ENCODE assay signal across 10 mouse cellular contexts in the genomic region with DNA sequence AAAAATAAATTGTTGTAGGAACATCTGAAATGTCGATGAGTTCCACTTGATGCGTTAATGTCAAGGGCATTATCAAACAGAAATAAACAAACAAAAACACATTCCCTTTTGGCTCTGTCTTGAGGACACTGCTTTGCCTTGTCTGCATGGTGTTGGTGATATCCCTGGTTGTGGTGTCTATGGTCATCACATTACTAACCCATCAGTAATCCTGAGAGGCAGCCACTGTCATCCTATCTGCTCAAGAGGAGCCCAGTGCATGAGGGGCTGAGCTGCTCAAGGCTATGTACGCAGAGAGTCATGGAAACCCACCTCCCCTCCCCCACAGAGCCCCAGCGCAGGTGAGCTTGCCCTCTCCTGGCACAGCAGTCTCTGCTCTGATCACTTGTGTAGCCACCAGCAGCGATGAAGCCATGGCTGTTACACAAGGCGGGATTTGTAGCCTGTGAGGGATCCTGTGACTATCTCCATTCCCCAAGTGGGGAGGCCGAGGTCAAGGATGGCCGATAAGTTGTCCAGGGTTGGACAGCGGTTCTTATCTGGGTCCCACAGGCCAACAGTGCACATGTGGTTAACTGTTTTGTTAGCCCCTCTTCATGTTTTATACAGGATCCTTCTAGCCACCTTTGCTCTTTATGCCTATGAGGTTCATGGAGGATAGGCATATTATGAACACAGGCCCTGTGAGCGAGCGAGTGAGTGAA. TPM values are rescaled to one million over a fixed set of nuclear protein-coding genes. Genes with fewer than 3 reads are reported as not detected.
DNase-seq lines count a peak whose midpoint lies in the region; ATAC-seq and TF ChIP-seq lines count a peak whose summit lies in the region.
"Had no signal": no experiment of that assay in that cellular context is flagged by ENCODE, and none has a peak within 500 bp of the region (broad histone marks: within the 10 kb centered on the region; RNA-seq: fewer than 3 reads in every experiment).

No protein-coding gene starts in this region.

- no peak overlapping the region for H3K4me3 ChIP-seq in gastrocnemius, adult 2 months
- H3K4me3 ChIP-seq in G1E (ENCODE audit: low read depth, low read length), result peak overlapping the region; percentile 61; the same call in 1 of the 2 replicates
- no peak overlapping the region for H3K4me3 ChIP-seq in hindbrain, embryonic 11.5 days (ENCODE audit: low read depth, low read length)
- H3K4me3 ChIP-seq in midbrain, embryonic 12.5 days, result no peak overlapping the region

- H3K4me2 ChIP-seq in hindbrain, embryonic 11.5 days (replicated peaks; ENCODE audit: low read depth, low read length), result no peak overlapping the region
- H3K4me2 ChIP-seq in midbrain, embryonic 12.5 days (replicated peaks), result no peak overlapping the region

- WGBS in hindbrain, embryonic 11.5 days, result 62% methylated on average over 11 of the region's 11 CpGs
- WGBS in midbrain, embryonic 12.5 days, result 72% methylated on average over 11 of the region's 11 CpGs

- intact Hi-C loops in gastrocnemius, adult 2 months (cut with DNase I), result no loop called here
- intact Hi-C loops in gastrocnemius, postnatal 36 days (cut with DNase I), result no loop called here

- no peak for TF ChIP-seq CTCF in gastrocnemius, adult 2 months (IDR thresholded peaks at IDR 0.05)
- TF ChIP-seq CTCF in G1E (IDR thresholded peaks at IDR 0.05; ENCODE audit: low read depth, low read length), result no peak

- DNase-seq in gastrocnemius, adult 2 months, result no peak
- DNase-seq in gastrocnemius, postnatal 25 days, result no peak
- peak; percentile 67 for DNase-seq in G1E (ENCODE audit: low spot score)
- no peak for DNase-seq in hindbrain, embryonic 11.5 days (ENCODE audit: low spot score)
- DNase-seq in gastrocnemius, postnatal 36 days, result no peak
- no peak for DNase-seq in layer of hippocampus, adult 11-12 months (ENCODE audit: low spot score)
- DNase-seq: kidney, postnatal 14 days had no signal

- H3K4me1 ChIP-seq in G1E (ENCODE audit: insufficient read depth, low read depth, low read length), result peaks cover 81% of the 10 kb centered on the region
- H3K4me1 ChIP-seq in hindbrain, embryonic 11.5 days (replicated peaks; ENCODE audit: control insufficient read depth, insufficient read depth, low read length), result peaks cover 15% of the 10 kb centered on the region
- H3K4me1 ChIP-seq in midbrain, embryonic 12.5 days, result peaks cover 31% of the 10 kb centered on the region

- no peaks in the 10 kb centered on the region for H3K27me3 ChIP-seq in G1E (ENCODE audit: insufficient read depth, low read length)
- H3K27me3 ChIP-seq in hindbrain, embryonic 11.5 days (ENCODE audit: control insufficient read depth, insufficient read depth, low read length), result no peaks in the 10 kb centered on the region
- H3K27me3 ChIP-seq in midbrain, embryonic 12.5 days, result peaks cover 23% of the 10 kb centered on the region
- H3K27me3 ChIP-seq: CH12.LX had no signal

- H3K9me3 ChIP-seq in G1E (replicated peaks), result no peaks in the 10 kb centered on the region
- no peaks in the 10 kb centered on the region for H3K9me3 ChIP-seq in hindbrain, embryonic 11.5 days (ENCODE audit: control insufficient read depth, low read length)
- H3K9me3 ChIP-seq in midbrain, embryonic 12.5 days, result no peaks in the 10 kb centered on the region

- H3K9ac ChIP-seq in hindbrain, embryonic 11.5 days (ENCODE audit: low read depth, low read length), result no peak overlapping the region
- H3K9ac ChIP-seq in midbrain, embryonic 12.5 days (replicated peaks), result no peak overlapping the region

- peak; percentile 88 for ATAC-seq in G1E (ENCODE audit: extremely low read depth, insufficient number of reproducible peaks, low FRiP score, poor library complexity, severe bottlenecking)
- peak; percentile 45 for ATAC-seq in hindbrain, embryonic 11.5 days (ENCODE audit: low FRiP score)
- peak; percentile 57; the same call in 1 of the 2 replicates for ATAC-seq in midbrain, embryonic 12.5 days (ENCODE audit: low FRiP score, low read depth)
- ATAC-seq in monocyte, adult 5-6 weeks (replicated peaks; ENCODE audit: insufficient number of reproducible peaks, low FRiP score, low TSS enrichment, poor library complexity, severe bottlenecking), result no peak

- peaks cover 55% of the 10 kb centered on the region for H3K36me3 ChIP-seq in G1E (replicated peaks)
- no peaks in the 10 kb centered on the region for H3K36me3 ChIP-seq in hindbrain, embryonic 11.5 days (ENCODE audit: control insufficient read depth, insufficient read depth, low read length)
- no peaks in the 10 kb centered on the region for H3K36me3 ChIP-seq in midbrain, embryonic 12.5 days

- H3K27ac ChIP-seq in gastrocnemius, adult 2 months, result peak overlapping the region; percentile 49; the same call in 1 of the 2 replicates
- peak overlapping the region; percentile 60 for H3K27ac ChIP-seq in hindbrain, embryonic 11.5 days (ENCODE audit: low read depth, low read length)
- H3K27ac ChIP-seq in midbrain, embryonic 12.5 days (replicated peaks), result 0 out of 2 replicates have a peak overlapping the region, but pooled peaks have one; percentile 8

RNA-seq across cellular contexts. Expression of a gene that starts 30.3 kb away (rescaled TPM):
- 100 to 1,000 TPM; 134 to 142 TPM for total RNA-seq in gastrocnemius, adult 2 months (2021)
- 100 to 1,000 TPM in 1 of 2 experiments, 10 to 100 TPM in 1; 92.7 to 101 TPM for total RNA-seq in gastrocnemius, postnatal 25 days (2021)
- 145 and 154 TPM in 2 replicates for total RNA-seq in G1E (2014; fragmentation: Nextera tagmentation)
- 38.2 and 39.2 TPM in 2 replicates for total RNA-seq in G1E (2017)
- 28.0 and 37.0 TPM in 2 replicates for polyA plus RNA-seq in G1E (2012)
- polyA plus RNA-seq in hindbrain, embryonic 11.5 days (2014; fragmentation: Nextera tagmentation; extraction: Ambion mirVana), result 12.1 and 13.9 TPM in 2 replicates
- polyA plus RNA-seq in midbrain, embryonic 12.5 days (2016; fragmentation: Nextera tagmentation; extraction: Ambion mirVana), result 10.4 and 12.5 TPM in 2 replicates
- total RNA-seq in monocyte, adult 5-6 weeks (2017), result 12.1 to 17.2 TPM (median 12.3 TPM) in 3 replicates
- total RNA-seq in gastrocnemius, postnatal 36 days (2021), result 100 to 1,000 TPM; 107 to 112 TPM

Comparison
In these comparisons a context has a peak if more than half of its experiments do, and no peak if none do; other contexts are left out.
1. H3K27ac ChIP-seq: peak in every context shown above with its lines; median percentile 60 in hindbrain, embryonic 11.5 days; 49 in gastrocnemius, adult 2 months; 8 in midbrain, embryonic 12.5 days.